Mouse (Mus musculus) kidney, postnatal 36 days (tissue): Measurements from ENCODE around the gene Tnip2.
A peak's percentile ranks its signal among the peaks of the same experiment; 100 is the strongest.

ENCODE experiments used
- DNase-seq, 2 experiments: peaks; one replicate each; pipeline ENCODE4 v3.0.0; 2021 to 2022; ENCODE audit warnings: mixed read lengths in 2 of 2

The Tnip2 gene

GRCm38 (mm10) chr5:34513466-34514217 is at the start of gene Tnip2:
Gene Tnip2, minus strand, starts transcription at chr5:34513991.
- peak; percentile 99 to 100 for DNase-seq

GRCm38 (mm10) chr5:34551821-34552220 is 38.0 kb upstream of the Tnip2 start:
- no peak for DNase-seq

DNA sequence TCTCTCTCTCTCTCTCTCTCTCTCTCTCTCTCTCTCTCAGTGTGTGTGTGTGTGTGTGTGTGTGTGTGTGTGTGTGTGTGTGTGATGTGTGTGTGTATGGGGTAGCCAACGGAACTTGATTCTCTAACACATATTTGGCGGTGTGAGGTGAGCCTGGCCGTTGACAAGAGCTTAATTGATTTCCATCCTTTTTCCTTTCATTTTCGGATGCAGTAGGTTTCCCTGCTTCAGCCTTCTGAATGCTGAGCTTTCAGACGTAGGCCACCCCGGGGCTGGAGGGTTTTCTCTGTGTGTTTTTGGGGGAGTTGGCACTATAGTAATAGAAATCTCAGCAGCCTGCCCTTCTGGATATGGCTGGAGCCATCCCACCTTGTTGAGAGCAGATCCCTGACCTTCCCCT is 36.5 kb upstream of the Tnip2 start:
- no peak for DNase-seq

GRCm38 (mm10) chr5:34549483-34550221 is 35.9 kb upstream of the Tnip2 start:
- DNase-seq, result peak in 1 of 2 experiments; percentile 65

- DNase-seq, result no peak
These were observed 35.3 kb upstream of the Tnip2 start for GRCm38 (mm10) chr5:34549135-34549482.

- DNase-seq, result peak; percentile 62 to 66
These were observed 33.6 kb upstream of the Tnip2 start for GRCm38 (mm10) chr5:34547410-34547809.

GRCm38 (mm10) chr5:34543114-34543513 is 29.3 kb upstream of the Tnip2 start:
- no peak for DNase-seq

GRCm38 (mm10) chr5:34542166-34542565 is 28.4 kb upstream of the Tnip2 start:
- no peak for DNase-seq

GRCm38 (mm10) chr5:34539121-34539520 is 25.3 kb upstream of the Tnip2 start:
- no peak for DNase-seq

DNA sequence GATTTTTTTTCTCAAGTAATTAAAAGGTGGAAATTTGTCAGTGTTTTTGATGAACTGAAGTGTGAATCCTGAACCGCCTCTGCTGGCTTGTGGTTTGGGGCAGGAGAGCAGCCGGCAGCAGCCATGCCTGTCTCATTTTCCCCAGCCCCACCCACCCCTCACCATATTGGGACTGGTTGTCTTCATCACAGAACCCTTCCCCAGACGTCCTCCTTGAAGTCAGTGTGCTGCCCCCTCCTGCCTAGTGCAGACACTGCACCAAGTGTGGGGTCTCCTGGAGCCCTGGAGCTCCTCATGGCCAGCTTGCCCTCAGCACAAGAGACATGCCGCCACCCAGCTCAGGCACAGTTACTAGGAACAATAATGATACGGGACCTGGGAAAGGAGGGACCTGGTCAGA is 24.7 kb upstream of the Tnip2 start:
- DNase-seq, result peak in 1 of 2 experiments; percentile 65

DNA sequence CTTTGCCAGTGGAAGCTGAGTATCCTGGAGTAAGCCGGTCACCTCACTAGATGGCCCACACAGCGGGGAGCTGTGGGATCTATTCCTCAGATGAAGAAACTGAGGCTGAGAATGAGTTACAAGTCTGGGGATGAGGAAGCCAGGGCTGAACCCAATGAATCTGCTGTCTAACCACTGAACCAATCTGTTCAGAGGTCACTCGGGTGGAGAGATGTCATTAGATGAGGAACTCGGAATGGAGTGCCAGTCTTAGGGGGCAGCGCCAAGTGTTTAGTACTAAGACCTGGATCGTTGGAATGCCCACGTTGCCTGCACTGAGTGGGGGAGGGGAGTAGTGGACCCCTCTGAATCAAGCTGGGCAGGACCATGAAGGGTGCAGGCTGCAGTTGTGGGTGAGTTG is 24.3 kb upstream of the Tnip2 start:
- DNase-seq, result no peak

DNA sequence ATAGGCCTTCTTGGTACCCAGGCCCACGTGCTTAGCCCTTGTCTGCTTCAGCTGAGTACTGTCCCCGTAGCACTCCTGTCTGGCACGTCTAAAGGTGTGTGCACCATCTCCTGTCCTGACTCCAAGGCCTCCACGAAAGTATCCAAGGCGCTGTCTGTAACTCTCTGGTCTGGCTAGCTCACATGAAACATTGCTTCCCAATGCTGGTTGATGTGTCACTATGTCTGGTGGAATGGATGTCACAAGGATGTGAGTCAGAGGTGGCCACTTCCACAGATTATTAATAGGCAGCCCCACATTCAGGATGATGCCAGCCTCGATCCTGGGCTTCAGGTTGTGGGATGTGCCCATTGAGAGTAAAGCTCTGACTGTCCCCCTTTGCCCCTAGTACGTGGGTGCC is 22.0 kb upstream of the Tnip2 start:
- no peak for DNase-seq

GRCm38 (mm10) chr5:34534776-34535581 is 21.2 kb upstream of the Tnip2 start:
- peak in 1 of 2 experiments; percentile 68 for DNase-seq

GRCm38 (mm10) chr5:34533820-34534219 is 20.0 kb upstream of the Tnip2 start:
- DNase-seq, result no peak

DNA sequence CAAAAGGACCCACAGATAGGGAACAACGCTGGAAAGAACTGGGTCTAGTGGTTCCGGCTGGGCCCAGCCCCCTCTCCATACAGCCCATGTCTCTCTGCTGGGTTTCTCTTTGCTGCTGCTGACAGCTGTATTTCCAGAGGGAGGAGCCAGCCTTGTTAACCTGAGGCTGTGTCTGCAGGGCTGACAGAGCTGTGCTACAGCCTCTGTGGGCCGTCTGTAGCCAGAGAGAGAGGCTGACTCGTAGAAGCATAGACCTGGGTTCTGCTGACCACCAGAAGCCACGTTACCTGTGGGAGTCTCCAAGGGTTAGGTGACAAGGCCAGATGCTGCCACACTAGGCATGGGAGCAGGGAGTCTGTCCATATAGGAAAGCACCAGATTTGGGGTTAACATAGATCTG is 19.3 kb upstream of the Tnip2 start:
- DNase-seq, result no peak

DNA sequence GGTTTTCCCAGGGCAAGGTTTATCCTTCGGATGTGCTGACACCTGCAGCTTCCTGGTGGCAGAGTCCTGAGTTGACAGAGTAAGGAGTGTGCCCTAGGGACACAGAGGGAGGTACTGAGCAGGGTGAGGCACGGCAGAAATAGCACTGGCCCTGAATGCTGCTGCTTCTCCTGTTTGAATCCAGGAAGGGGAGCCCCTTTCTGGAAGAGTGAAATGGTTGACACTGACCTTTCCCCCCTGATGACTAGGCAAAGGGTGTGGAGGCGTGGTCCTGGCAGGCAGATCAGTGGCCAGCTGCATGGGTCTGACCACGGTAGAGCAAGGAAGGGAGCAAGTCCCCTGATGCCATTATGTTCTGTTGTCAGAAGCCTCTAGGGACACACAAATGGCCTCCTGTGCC is 16.9 kb upstream of the Tnip2 start:
- DNase-seq, result peak; percentile 63 to 73

DNA sequence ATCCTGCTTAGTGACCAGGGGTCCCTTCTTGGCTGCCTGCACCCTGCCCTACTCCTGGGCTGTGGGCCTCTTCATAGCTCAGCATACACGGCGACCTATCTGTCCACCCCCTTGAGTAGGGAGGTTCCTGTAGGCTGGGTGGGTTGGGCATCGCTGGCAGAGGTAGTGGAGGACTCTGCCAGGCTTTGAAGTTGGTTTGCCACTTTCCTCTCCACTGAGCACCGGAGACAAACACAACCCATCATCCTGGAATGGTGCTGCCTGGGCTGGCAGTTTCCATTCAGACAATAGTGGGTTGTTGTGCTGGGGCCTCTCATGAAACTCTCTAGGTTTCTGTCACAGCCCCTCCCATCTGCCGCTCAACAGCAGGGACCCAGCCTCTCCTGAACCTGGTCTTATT is 16.3 kb upstream of the Tnip2 start:
- peak in 1 of 2 experiments; percentile 47 for DNase-seq

DNA sequence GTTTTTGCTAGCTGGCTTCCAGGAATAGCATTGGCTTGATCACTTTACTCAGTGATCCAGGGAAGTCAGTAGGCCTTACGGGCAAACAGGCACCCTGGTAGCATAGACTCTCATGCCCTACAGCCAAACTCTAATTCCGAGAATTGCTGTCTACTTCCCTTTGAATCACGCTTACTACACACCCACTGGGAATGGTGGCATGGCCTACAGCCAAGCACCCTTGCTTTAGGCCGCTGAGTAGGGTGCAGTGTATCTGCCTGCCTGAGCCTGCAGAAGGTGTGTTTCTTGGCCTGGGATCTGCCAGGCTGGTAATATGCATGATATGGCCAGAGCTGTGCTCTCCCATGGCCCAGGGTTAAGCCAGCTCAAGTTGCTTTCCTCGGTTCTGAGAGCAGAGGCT is 14.9 kb upstream of the Tnip2 start:
- peak in 1 of 2 experiments; percentile 66 for DNase-seq

GRCm38 (mm10) chr5:34527352-34527751 is 13.6 kb upstream of the Tnip2 start:
- DNase-seq, result no peak

- no peak for DNase-seq
These were observed 12.6 kb upstream of the Tnip2 start for GRCm38 (mm10) chr5:34526477-34526775.

DNA sequence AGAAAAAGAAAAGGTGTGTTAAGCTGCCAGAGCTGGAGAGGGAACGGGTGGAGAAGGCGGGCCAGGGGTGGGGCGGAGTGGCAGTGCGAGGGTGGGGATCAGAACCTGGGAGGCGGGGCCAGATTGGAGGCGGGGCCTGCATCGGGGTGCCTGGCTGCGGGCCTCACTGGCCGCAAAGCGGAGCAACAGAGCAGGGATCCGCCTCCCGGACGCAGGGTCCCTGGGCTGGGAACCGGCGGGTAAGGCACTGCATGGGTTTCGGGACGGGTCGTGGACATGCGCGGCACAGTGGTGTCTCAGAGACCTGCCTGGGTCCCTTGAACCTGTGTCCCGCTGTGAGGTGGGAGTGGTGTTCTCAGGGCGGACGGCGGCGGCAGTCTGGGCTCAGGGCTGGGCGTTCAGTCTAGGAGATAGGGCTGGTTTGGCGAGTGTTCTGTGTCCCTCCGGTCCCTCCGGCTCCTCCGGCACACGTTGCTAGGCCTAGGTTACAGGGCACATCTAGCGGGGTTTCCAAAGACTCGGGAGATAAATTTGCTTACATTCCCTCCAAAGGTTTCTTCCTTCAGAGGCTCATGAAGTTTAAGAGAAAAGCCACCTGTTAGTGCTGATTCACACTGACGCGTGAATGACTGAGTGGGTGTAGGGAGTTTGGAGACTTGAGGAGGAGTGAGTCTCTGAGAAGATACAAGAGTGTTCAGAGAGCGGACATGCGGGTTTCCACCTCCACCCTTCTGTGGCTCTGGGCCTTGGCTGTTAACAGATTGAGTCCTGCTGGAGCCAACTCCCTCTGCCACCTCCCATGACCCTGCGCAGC is 12.1 kb upstream of the Tnip2 start, which contains the start of gene Sh3bp2:
TSS of gene Sh3bp2 (plus strand) at position 176 of the 814 bp plus-strand sequence.
- DNase-seq, result peak; percentile 97 to 100

DNA sequence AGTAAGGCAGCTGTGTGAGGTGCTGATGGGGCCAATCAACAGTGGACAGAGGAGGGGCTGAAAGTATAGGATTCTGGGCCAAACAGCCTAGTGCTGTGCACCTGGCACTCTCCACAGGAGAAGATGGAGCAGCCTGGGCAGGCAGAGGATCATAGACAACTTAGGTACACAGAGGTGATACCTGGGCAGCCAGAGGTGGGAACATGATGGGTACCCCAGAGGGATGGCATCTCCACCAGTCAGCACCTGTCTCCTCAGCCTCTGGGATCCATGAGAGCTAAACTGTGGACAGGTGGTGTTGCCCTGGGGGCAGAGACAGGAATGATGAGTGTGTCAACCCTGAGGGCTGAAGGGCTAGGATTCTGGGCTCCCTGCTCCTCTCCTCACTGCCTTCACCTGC is 10.7 kb upstream of the Tnip2 start:
- DNase-seq, result no peak
